Mouse (Mus musculus) heart, embryonic 13.5 days (tissue): ENCODE data around the gene Mrpl39. TPM values are rescaled to one million over a fixed set of nuclear protein-coding genes. Genes with fewer than 3 reads are reported as not detected.

Experiments used
- ATAC-seq: fragments of 200-750 bp; cut with Nextera tagmentation; 2 replicates; pipeline ENCODE4 v1.8.0; 2017; ENCODE audit warnings: moderate TSS enrichment; ENCODE audit not compliant: insufficient number of reproducible peaks, low FRiP score, low TSS enrichment; ENCODE audit errors: extremely low read depth
- H3K27ac ChIP-seq: fragments of 300-500 bp; sonication (generic); replicated peaks from 2 replicates; pipeline ENCODE4 v1.5.1; 2015; ENCODE audit warnings: moderate library complexity, mild to moderate bottlenecking, inconsistent platforms
- H3K27me3 ChIP-seq: fragments of 300-500 bp; sonication (generic); replicated peaks from 2 replicates; pipeline ENCODE4 v1.6.1; 2015; ENCODE audit warnings: mild to moderate bottlenecking, inconsistent platforms
- H3K36me3 ChIP-seq: fragments of 300-500 bp; sonication (generic); 2 replicates; pipeline ENCODE4 v1.6.1; 2015; ENCODE audit warnings: mild to moderate bottlenecking, inconsistent platforms
- H3K4me1 ChIP-seq: fragments of 300-500 bp; sonication (generic); 2 replicates; pipeline ENCODE4 v1.6.1; 2015; ENCODE audit warnings: inconsistent platforms
- H3K4me2 ChIP-seq: fragments of 300-500 bp; sonication (generic); 2 replicates; pipeline ENCODE4 v1.6.1; 2015; ENCODE audit warnings: inconsistent platforms, mild to moderate bottlenecking, moderate library complexity
- H3K4me3 ChIP-seq: fragments of 300-500 bp; sonication (generic); 2 replicates; pipeline ENCODE4 v1.5.1; 2015; ENCODE audit warnings: moderate library complexity, mild to moderate bottlenecking, inconsistent platforms
- H3K9ac ChIP-seq: fragments of 300-500 bp; sonication (generic); 2 replicates; pipeline ENCODE4 v1.6.1; 2015; ENCODE audit warnings: inconsistent platforms, mild to moderate bottlenecking, moderate library complexity
- H3K9me3 ChIP-seq: fragments of 300-500 bp; sonication (generic); 2 replicates; pipeline ENCODE4 v1.6.1; 2016; ENCODE audit warnings: inconsistent platforms
- WGBS: fragments of 180-500 bp; shearing (Covaris S2); methylation state at CpG from one replicate; pipeline ENCODE4 v1.1.7; 2015; ENCODE audit warnings: mixed read lengths; 5-methylcytosine and 5-hydroxymethylcytosine counted together
- polyA plus RNA-seq: library from polyadenylated mRNA; unstranded; fragments of >200 nt; fragmentation: Nextera tagmentation; extraction: Ambion mirVana; gene quantifications from 2 replicates; pipeline ENCODE4 v1.2.1, GENCODE M21; 2015

Mrpl39 gene
- polyA plus RNA-seq = 45.7 and 51.4 TPM in 2 replicates

DNA sequence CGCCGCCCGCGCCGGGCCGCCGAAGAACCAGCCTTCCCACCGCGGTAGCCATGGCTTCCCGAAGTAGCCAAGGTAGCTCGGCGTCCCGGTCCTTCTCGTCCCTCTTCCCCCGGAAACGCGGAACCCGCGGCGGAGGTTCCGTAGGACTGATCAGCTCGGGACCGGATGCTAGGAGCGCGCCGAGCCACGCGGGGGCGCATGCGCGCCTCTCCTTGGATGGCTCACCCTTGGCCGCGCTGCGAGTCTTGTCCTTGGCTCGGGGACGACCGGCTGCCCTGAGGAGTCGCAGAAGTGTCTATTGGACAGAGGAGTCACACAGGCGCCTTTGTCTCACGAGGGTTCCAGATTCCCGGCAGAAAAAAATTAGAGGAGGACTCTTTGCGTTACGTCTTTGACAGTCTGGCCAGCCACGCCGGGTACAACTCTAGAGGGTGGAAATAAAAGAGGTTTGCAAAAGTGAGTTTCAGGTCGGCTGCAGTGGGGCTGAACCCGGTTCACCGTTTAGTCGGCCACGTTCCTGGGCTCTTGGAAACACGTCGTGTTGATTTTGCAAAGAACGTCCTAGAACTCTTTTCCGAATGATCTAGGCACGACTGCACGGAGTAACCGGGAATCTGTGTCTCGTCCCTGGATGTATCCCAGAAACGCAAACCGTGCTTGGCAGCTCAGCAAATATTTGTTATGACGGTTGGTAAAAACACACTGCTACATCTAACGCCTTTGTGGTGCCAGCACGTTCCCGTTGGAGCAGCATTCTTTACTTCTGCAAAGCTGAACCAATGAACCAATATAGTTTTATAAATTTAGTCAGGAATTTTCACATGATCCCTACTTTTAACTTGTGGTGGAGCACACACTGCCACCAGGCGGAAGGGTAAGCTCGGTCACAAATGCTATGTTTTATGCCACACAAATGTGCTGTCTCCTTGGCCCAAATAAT is at the start of gene Mrpl39:
Gene Mrpl39 (minus strand): TSS at position 577 of the 940 bp plus-strand sequence.
- Histone ChIP-seq H3K4me1 (peaks cover 15% of the 10 kb centered on the region), H3K36me3 (peaks cover 21% of the 10 kb centered on the region), H3K4me2 (peak within 1 kb of the TSS; percentile 75), H3K9me3 (no peaks in the 10 kb centered on the region), H3K4me3 (peak within 1 kb of the TSS; percentile 89), H3K27me3 (no peaks in the 10 kb centered on the region), H3K27ac (peak within 1 kb of the TSS; percentile 71), H3K9ac (peak within 1 kb of the TSS; percentile 87)
- under 1% methylated on average over 66 of the region's 66 CpGs for WGBS
- peak; percentile 96 for ATAC-seq

DNA sequence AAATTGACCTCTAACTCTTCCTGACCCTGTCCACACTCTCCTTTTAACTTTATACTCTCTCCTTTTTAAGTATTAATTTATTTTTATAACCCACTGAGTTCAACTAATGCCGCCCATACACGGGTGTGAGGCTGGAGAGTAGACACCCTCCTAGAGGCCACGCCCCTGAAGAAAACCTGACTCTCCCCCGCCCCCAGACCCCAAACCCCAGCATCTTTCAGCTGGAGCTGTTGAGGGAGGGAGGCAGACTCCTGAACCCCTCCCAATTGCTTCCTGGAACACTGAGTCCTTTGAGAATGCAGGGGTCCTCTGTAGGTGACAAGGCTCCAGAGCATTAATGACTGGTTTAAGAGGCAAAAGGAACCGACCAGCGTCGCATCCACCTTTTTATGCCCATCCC is 49.4 kb upstream of the Mrpl39 start:
- no peak overlapping the region for H3K9ac ChIP-seq
- H3K27me3 ChIP-seq = no peaks in the 10 kb centered on the region
- ATAC-seq = no peak
- H3K4me3 ChIP-seq = no peak overlapping the region
- no peaks in the 10 kb centered on the region for H3K36me3 ChIP-seq
- H3K4me1 ChIP-seq = 0 out of 2 replicates have a peak, but pooled peaks cover 9% of the 10 kb centered on the region
- H3K9me3 ChIP-seq = no peaks in the 10 kb centered on the region
- H3K27ac ChIP-seq = no peak overlapping the region
- H3K4me2 ChIP-seq = no peak overlapping the region
- WGBS = 32% methylated on average over 7 of the region's 7 CpGs

DNA sequence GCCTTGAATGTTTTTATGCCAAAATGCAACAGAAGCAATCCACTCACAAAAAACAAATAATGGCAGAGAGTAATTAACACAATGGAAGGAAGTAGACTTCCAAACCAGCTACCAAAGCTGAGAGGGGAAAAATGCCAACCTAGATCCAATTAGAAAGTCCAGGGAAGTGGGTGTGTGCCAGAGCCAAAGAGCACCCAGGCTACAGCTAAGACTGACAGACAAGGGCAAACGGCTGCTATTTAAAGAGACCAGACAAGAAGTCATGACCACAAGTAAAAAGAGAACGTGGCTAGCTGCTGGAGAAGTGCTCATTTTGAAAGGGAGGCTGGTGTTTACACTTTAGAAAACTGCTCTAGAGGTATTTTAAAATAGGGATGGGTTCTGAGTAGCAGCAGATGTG is 47.7 kb upstream of the Mrpl39 start:
- H3K4me3 ChIP-seq = no peak overlapping the region
- peaks cover 7% of the 10 kb centered on the region; the same call in 1 of the 2 replicates for H3K9me3 ChIP-seq
- H3K36me3 ChIP-seq = no peaks in the 10 kb centered on the region
- no peaks in the 10 kb centered on the region for H3K27me3 ChIP-seq
- 21% methylated on average over 2 of the region's 2 CpGs for WGBS
- no peak overlapping the region for H3K9ac ChIP-seq
- no peak for ATAC-seq
- H3K27ac ChIP-seq = no peak overlapping the region
- 0 out of 2 replicates have a peak, but pooled peaks cover 9% of the 10 kb centered on the region for H3K4me1 ChIP-seq
- H3K4me2 ChIP-seq = no peak overlapping the region

DNA sequence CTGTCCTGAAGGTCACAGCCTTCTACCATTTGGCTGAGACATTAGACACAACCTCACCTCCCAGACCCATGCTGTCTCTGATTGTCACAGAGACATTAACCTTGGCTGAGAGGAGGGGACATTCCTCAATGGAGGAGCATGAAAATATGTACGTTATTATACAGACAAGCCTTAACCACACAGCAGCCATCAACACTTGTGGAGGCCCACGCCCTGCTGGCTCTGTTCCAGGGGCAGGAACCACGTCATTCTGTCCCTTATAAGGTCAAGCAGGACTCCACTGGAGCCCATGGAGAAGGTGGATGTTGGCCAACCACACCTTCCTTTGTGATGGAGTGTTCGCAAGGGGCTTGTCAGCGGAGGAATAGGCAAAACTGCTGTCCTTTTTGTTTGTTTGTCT is 44.2 kb upstream of the Mrpl39 start:
- Histone ChIP-seq H3K9me3 (peaks cover 7% of the 10 kb centered on the region; the same call in 1 of the 2 replicates), H3K9ac (no peak overlapping the region), H3K27me3 (peaks cover 17% of the 10 kb centered on the region), H3K4me1 (0 out of 2 replicates have a peak, but pooled peaks cover 9% of the 10 kb centered on the region), H3K27ac (no peak overlapping the region), H3K4me3 (no peak overlapping the region), H3K4me2 (no peak overlapping the region), H3K36me3 (no peaks in the 10 kb centered on the region)
- 70% methylated on average over 5 of the region's 5 CpGs for WGBS
- ATAC-seq = no peak

DNA sequence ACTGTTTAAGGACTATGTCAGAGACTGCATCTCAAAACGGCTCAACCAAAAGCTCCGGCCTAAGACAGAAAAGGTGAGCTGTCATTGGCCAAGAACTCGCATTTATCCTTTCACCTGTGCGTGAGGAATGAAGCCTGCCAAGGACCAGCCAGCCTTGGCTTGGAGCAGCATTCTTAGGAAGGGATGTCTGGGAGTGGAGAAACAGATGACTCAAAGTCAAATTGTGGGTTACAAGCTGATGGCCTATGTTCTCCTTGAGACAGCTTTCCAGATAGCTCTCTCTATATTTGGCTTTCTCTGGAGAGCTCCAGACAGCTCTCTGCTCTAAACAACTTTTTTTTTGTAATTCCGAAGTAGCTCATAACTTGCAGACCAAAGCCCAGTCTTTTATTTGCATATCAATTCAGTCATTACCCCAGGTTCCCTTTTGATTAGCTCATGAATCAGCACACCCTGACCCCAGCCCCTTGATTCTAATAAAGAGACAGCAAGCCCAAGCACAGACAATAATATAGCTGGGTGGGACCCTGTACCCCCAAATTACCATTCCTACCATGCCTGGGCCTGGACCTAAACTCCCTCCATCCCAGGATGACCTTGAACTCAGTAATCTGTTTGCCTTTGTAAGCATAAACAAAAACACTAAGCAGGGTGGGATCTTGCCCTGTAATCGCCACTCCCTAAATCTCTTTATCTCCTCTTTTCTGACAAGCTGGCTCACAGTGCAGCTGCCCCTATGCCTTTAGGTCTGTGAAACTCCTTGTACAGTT is 43.5 kb upstream of the Mrpl39 start:
- H3K4me1 ChIP-seq = 0 out of 2 replicates have a peak, but pooled peaks cover 8% of the 10 kb centered on the region
- WGBS = 69% methylated on average over 6 of the region's 6 CpGs
- H3K36me3 ChIP-seq = no peaks in the 10 kb centered on the region
- H3K9me3 ChIP-seq = peaks cover 7% of the 10 kb centered on the region; the same call in 1 of the 2 replicates
- ATAC-seq = no peak
- H3K4me2 ChIP-seq = no peak overlapping the region
- H3K9ac ChIP-seq = no peak overlapping the region
- no peak overlapping the region for H3K27ac ChIP-seq
- H3K4me3 ChIP-seq = no peak overlapping the region
- H3K27me3 ChIP-seq = peaks cover 17% of the 10 kb centered on the region

- Histone ChIP-seq H3K36me3 (no peaks in the 10 kb centered on the region), H3K9me3 (peaks cover 7% of the 10 kb centered on the region; the same call in 1 of the 2 replicates), H3K27me3 (peaks cover 17% of the 10 kb centered on the region), H3K27ac (no peak overlapping the region), H3K4me1 (peaks cover 7% of the 10 kb centered on the region), H3K9ac (no peak overlapping the region), H3K4me2 (no peak overlapping the region), H3K4me3 (no peak overlapping the region)
- WGBS = 72% methylated on average over 6 of the region's 6 CpGs
- ATAC-seq = no peak
Measured at GRCm38 (mm10) chr16:84778431-84778830, 42.9 kb upstream of the Mrpl39 start.

DNA sequence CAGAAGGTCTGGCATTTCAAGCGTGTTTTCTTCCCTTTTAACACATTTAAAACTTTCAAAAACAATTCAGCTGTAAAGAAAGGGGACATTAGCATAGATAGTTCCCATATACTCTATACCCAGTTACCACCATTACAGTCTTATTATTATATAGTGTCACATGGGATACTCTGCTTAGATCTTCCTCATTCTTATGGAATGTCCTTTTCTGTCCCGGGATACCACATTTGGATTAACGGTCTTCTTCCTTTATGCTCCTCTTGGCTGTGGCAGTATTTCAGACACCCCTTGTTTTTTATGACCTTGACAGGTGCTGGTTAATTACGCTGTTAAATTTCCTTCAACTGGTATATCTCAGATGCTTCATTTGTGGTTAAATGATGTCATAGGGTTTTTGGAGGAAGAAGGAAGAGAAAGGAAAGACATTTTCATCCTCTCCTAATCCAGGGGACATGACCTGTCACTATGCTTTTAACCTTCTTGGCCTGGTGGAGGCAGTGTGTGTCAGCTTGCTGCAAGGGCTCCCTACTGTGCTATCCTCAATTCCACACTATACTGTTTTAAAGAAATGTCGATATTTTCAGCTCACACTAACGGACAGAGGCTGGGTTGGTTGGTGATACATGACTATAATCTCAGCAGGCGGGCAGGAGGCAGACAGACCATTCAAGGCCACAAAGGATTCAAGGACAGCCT is 40.7 kb upstream of the Mrpl39 start:
- WGBS = 52% methylated on average over 7 of the region's 7 CpGs
- Histone ChIP-seq H3K4me3 (no peak overlapping the region; the same call in 1 of the 2 replicates), H3K9me3 (peaks cover 7% of the 10 kb centered on the region; the same call in 1 of the 2 replicates), H3K4me1 (peaks cover 8% of the 10 kb centered on the region), H3K9ac (no peak overlapping the region), H3K4me2 (peak overlapping the region; percentile 94; the same call in 1 of the 2 replicates), H3K27me3 (peaks cover 20% of the 10 kb centered on the region), H3K36me3 (no peaks in the 10 kb centered on the region), H3K27ac (no peak overlapping the region)
- ATAC-seq = no peak

GRCm38 (mm10) chr16:84775356-84775755 is 39.8 kb upstream of the Mrpl39 start:
- Histone ChIP-seq H3K36me3 (no peaks in the 10 kb centered on the region), H3K4me2 (peak overlapping the region; percentile 94), H3K9ac (peak overlapping the region; percentile 75; the same call in 1 of the 2 replicates), H3K4me1 (peaks cover 8% of the 10 kb centered on the region), H3K9me3 (peaks cover 7% of the 10 kb centered on the region; the same call in 1 of the 2 replicates), H3K27ac (no peak overlapping the region), H3K4me3 (peak overlapping the region; percentile 72), H3K27me3 (peaks cover 20% of the 10 kb centered on the region)
- no peak for ATAC-seq
- 34% methylated on average over 11 of the region's 11 CpGs for WGBS

DNA sequence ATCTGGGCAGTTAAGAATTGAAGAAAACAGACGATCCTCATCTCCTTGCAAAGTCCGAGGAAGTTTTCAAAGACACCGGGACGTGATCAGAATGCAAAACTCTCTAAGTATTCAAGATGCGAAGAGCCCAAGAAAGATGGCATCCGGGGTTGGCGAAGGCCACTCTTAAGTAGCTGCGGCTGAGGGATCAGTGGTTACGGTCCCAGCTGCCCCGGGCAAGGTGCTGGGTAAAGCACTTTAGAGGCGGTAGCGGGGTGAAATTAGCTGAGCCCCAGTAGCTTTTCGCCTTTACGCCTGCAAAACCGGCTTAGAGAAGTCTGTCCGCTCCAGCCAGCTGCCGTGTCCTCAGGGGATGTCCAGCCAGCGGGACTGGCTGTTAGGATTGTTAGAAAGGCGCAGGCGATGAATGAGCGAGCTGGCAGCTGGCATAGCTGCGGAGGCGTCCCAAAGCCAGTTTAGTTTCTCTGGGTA is 39.3 kb upstream of the Mrpl39 start:
- 0 out of 2 replicates have a peak overlapping the region, but pooled peaks have one; percentile 8 for H3K27ac ChIP-seq

DNA sequence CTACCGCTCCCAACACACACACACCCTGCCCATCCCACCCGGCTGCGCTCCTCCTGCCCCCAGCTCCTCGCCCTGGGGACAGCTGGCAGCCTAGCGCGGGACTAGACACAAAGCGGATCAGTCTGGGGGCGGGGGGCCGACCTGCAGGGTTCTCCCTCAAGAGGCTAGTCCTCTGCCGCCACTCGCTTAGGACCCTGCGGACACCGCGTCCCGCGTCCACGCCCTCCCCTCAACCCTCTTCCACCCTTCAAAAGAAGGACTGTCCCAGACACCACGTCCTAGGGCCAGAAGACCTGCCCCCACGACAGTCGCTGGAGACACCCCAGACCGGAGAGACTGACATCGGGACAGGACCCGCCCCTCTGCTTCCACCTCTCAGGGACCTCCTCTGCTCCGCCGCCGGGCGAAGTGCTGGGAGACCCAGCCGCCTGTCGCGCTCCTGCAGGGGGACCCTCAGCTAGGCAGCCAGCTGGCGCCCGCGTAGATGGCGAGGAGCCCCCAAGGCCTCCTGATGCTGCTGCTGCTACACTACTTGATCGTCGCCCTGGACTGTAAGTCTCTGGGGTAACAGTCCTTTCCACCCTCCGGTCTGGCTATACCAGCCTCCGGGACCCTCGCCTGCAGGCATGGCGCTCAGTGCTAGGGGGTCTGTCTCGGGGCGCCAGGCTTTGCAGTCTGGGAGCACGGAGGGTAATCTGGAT is 38.6 kb upstream of the Mrpl39 start, which contains the start of gene Jam2:
Gene Jam2 (plus strand): TSS at position 121 of the 701 bp plus-strand sequence.
- Histone ChIP-seq H3K27ac (peak within 1 kb of the TSS; percentile 21; the same call in 1 of the 2 replicates), H3K4me3 (peak within 1 kb of the TSS; percentile 72), H3K4me1 (peaks cover 8% of the 10 kb centered on the region), H3K36me3 (no peaks in the 10 kb centered on the region), H3K4me2 (peak within 1 kb of the TSS; percentile 94), H3K27me3 (peaks cover 20% of the 10 kb centered on the region), H3K9ac (peak within 1 kb of the TSS; percentile 75), H3K9me3 (0 out of 2 replicates have a peak, but pooled peaks cover under 1% of the 10 kb centered on the region)
- WGBS = under 1% methylated on average over 43 of the region's 43 CpGs
- ATAC-seq = peak; percentile 73; the same call in 1 of the 2 replicates

More for the DNA sequence above, 39.3 kb upstream of the Mrpl39 start:
- H3K4me2 ChIP-seq = peak overlapping the region; percentile 94
- WGBS = 1% methylated on average over 23 of the region's 23 CpGs
- ATAC-seq = no peak
- peaks cover 8% of the 10 kb centered on the region for H3K4me1 ChIP-seq
- peaks cover 7% of the 10 kb centered on the region; the same call in 1 of the 2 replicates for H3K9me3 ChIP-seq
- peak overlapping the region; percentile 75 for H3K9ac ChIP-seq
- H3K4me3 ChIP-seq = peak overlapping the region; percentile 72
- H3K27me3 ChIP-seq = peaks cover 20% of the 10 kb centered on the region
- no peaks in the 10 kb centered on the region for H3K36me3 ChIP-seq
